Mouse (Mus musculus): Measurements from ENCODE around the gene Cx3cr1.

DNA sequence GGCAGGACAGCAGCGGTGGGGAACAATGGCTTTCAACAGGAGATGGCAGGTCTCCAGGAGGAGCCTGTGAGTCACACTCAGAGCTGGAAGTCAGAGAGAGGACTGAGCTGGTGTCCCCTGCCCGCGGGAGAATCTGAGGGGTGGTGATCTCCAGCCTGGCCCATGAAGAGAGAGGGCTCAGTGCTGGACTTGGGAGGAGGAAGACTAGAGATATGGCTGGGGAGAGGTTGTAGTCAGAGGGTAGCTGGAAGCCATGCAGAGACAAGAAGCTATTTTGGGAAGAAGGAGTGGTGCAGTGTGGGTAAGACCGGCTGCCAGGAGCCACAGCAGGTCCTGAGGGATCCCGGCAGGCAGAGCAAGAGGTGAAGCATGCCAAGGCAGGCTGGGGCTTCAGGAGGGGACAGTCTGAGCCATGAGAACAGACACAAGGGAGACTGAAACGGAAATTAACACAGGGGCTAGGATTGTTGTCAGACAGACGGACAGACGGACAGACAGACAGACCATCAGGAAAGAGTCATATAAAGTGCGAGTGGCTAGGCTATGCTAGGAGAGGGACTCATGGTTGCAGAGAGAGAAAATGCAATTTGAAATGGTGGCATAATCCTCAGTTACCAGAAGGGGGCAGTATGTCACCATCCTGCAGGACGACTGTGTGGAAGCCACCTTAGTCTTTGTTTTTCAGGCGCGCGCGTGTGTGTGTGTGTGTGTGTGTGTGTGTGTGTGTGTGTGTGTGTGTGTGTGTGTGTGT is 42.1 kb downstream of the Cx3cr1 start:
- TF ChIP-seq CTCF (IDR thresholded peaks at IDR 0.05; ENCODE audit: insufficient read depth, low read length) (peak; percentile 67), POLR2A (IDR thresholded peaks at IDR 0.05; ENCODE audit: borderline replicate concordance, extremely low read depth, low read depth, low read length) (no peak)

Measured in lung, adult 2 months (tissue).